Mouse (Mus musculus) heart, embryonic 10.5 days (tissue): ENCODE data around the gene Itm2c. TPM values are rescaled to one million over a fixed set of nuclear protein-coding genes. Genes with fewer than 3 reads are reported as not detected.
A peak's percentile ranks its signal among the peaks of the same experiment; 100 is the strongest.

Experiments
- DNase-seq: peaks from one replicate; pipeline ENCODE4 v3.0.0-alpha.2; 2017; ENCODE audit warnings: low spot score
- H3K27ac ChIP-seq: fragments of 300-500 bp; sonication (generic); 2 replicates; pipeline ENCODE4 v1.5.1; 2016; ENCODE audit warnings: mild to moderate bottlenecking
- H3K27me3 ChIP-seq: fragments of 300-500 bp; sonication (generic); 2 replicates; pipeline ENCODE4 v1.6.1; 2016; ENCODE audit warnings: mild to moderate bottlenecking; ENCODE audit not compliant: poor library complexity, insufficient read depth, severe bottlenecking
- H3K36me3 ChIP-seq: fragments of 300-500 bp; sonication (generic); 2 replicates; pipeline ENCODE4 v1.6.1; 2016; ENCODE audit warnings: mild to moderate bottlenecking, moderate library complexity
- H3K4me1 ChIP-seq: fragments of 300-500 bp; sonication (generic); 2 replicates; pipeline ENCODE4 v1.6.1; 2016; ENCODE audit warnings: mild to moderate bottlenecking
- H3K4me3 ChIP-seq: fragments of 300-500 bp; sonication (generic); 2 replicates; pipeline ENCODE4 v1.5.1; 2016; ENCODE audit warnings: mild to moderate bottlenecking, moderate library complexity
- H3K9me3 ChIP-seq: fragments of 300-500 bp; sonication (generic); 2 replicates; pipeline ENCODE4 v1.6.1; 2016; ENCODE audit warnings: mild to moderate bottlenecking, moderate library complexity
- WGBS: fragments of 180-500 bp; shearing (Covaris S2); methylation state at CpG from one replicate; pipeline ENCODE4 v1.1.7; 2016; 5-methylcytosine and 5-hydroxymethylcytosine counted together
- polyA plus RNA-seq: library from polyadenylated mRNA; unstranded; fragments of >200 nt; fragmentation: Nextera tagmentation; extraction: Ambion mirVana; gene quantifications from 2 replicates; pipeline ENCODE4 v1.2.1, GENCODE M21; 2016

The Itm2c gene
- polyA plus RNA-seq, 1 experiment from 2014 or later = 193 TPM

DNA sequence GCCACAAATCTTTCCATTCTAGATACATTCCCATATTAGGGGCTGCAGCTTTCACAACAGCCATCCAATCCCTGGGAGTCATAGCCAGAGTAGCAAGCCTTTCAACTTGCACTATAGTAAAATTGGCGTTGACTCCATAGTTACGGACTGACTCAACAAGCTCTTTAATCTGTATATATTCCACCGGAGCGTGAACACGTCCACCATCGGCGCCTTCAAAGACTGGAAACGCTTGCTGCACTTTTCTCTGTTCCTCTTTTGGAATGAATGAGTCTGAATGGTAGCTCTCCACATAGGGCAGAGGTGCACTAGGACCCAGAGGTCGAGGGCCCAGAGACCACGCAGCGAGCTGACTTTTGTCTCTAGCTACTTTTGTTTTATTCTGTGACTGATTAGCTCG lies 12.1 kb upstream of the Itm2c start:
- WGBS = 90% methylated on average over 12 of the region's 12 CpGs
- H3K4me1 ChIP-seq = no peaks in the 10 kb centered on the region
- no peak overlapping the region for H3K27ac ChIP-seq
- peaks cover 15% of the 10 kb centered on the region for H3K9me3 ChIP-seq
- H3K27me3 ChIP-seq = no peaks in the 10 kb centered on the region
- no peak for DNase-seq
- H3K4me3 ChIP-seq = no peak overlapping the region
- H3K36me3 ChIP-seq = no peaks in the 10 kb centered on the region; the same call in 1 of the 2 replicates

DNA sequence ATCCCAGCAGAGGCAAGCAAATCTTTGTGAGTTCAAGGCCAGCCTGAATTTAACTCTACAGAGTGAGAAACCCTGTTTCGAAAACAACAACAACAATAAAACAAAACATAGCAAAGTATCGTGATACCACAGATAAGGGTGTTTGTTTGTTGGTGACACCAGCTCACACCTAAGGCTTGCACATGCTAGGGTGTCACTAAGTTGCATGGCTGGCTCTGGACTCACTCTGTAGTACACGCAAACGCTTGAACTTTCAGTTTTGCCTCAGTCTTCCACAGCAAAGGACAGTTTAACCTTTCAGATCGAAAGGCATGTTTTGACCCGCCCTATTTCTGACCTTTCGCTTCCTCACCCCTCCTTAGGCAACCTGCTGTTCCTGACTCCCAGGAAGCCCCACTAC lies 6.9 kb upstream of the Itm2c start:
- Histone ChIP-seq H3K4me3 (no peak overlapping the region), H3K36me3 (no peaks in the 10 kb centered on the region), H3K4me1 (0 out of 2 replicates have a peak, but pooled peaks cover 3% of the 10 kb centered on the region), H3K9me3 (no peaks in the 10 kb centered on the region), H3K27me3 (no peaks in the 10 kb centered on the region), H3K27ac (no peak overlapping the region)
- no peak for DNase-seq
- WGBS = 84% methylated on average over 7 of the region's 7 CpGs

DNA sequence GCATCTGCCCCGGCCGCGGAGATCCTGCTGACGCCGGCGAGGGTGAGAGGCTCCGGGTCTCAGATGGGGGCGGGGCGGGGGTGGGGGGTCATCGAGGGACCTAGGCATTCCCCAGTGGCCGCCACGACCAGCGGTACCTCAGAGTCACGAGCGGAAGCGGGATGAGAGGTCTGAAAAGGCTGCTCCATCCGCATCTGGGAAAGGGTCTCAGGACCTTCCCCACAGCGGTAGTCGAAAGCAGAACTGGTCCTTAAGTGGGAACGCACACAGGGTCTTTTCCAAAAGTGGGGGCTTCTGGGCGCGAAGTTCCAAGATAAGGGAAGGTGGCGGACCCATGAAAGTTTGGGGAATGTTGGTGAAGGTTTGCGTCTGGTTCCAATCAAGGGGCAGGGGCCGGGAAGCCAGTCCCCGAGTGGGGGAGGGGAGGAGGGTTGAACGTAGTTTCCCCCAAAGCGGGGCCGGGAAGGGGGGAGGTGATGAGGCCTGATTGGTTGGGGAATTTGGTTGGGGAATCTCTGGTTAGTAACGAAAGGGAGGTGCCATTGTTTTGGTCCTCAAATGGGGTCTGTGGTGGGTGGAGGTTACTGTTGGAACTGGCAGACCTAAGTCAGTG lies 773 bp downstream of the Itm2c start:
- no peaks in the 10 kb centered on the region for H3K9me3 ChIP-seq
- H3K4me3 ChIP-seq = peak overlapping the region; percentile 92
- DNase-seq = no peak
- H3K27me3 ChIP-seq = no peaks in the 10 kb centered on the region
- no peaks in the 10 kb centered on the region for H3K36me3 ChIP-seq
- H3K4me1 ChIP-seq = peaks cover 56% of the 10 kb centered on the region
- H3K27ac ChIP-seq = peak overlapping the region; percentile 95
- 1% methylated on average over 30 of the region's 30 CpGs for WGBS

DNA sequence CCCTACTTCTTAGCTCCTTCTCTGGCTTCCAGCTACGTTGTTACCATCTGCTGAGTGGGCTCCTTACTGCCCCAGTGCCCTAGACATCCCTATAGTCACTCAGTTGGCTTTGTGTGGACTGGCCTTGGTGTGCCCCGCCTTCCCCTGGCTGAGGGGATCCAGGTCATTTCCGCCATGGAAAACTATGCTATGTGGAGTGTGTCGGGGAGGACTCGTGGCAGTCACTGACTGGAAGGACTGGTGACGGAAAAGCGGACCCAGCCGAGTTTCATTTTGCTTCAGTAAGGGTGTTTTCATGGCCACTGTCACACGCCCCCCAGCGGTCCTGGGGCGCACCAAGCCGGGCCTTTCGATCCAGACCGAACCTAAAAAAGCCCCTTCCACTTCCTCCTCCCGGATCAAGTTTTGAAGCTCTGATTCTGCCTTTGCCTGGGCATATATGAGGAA lies 1.3 kb downstream of the Itm2c start:
- Histone ChIP-seq H3K9me3 (no peaks in the 10 kb centered on the region), H3K27ac (peak overlapping the region; percentile 95), H3K36me3 (no peaks in the 10 kb centered on the region), H3K27me3 (no peaks in the 10 kb centered on the region), H3K4me1 (peaks cover 61% of the 10 kb centered on the region), H3K4me3 (peak overlapping the region; percentile 92)
- DNase-seq = peak; percentile 89
- WGBS = 10% methylated on average over 15 of the region's 15 CpGs

DNA sequence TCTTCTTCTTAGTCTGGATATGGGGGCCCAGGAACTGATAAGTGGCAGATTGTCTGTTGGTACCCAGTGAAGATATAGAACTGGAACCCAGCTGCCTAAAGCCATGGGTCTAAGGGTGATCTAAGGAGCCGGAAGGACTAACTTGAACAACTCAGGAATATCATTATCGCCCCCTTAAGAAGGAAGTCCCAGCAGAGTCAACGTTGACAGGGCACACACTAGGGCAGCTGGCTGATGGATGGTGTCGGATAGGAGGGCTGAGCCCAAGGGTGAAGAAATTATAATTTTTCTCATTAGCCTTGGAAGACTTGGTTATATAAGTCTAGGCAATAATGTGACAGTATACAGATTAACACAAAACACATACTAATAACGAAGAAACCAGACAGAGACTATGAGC lies 2.0 kb downstream of the Itm2c start:
- Histone ChIP-seq H3K27me3 (no peaks in the 10 kb centered on the region), H3K36me3 (no peaks in the 10 kb centered on the region), H3K4me3 (peak overlapping the region; percentile 92), H3K4me1 (peaks cover 68% of the 10 kb centered on the region), H3K9me3 (no peaks in the 10 kb centered on the region), H3K27ac (peak overlapping the region; percentile 95)
- no peak for DNase-seq
- WGBS = 74% methylated on average over 5 of the region's 5 CpGs

DNA sequence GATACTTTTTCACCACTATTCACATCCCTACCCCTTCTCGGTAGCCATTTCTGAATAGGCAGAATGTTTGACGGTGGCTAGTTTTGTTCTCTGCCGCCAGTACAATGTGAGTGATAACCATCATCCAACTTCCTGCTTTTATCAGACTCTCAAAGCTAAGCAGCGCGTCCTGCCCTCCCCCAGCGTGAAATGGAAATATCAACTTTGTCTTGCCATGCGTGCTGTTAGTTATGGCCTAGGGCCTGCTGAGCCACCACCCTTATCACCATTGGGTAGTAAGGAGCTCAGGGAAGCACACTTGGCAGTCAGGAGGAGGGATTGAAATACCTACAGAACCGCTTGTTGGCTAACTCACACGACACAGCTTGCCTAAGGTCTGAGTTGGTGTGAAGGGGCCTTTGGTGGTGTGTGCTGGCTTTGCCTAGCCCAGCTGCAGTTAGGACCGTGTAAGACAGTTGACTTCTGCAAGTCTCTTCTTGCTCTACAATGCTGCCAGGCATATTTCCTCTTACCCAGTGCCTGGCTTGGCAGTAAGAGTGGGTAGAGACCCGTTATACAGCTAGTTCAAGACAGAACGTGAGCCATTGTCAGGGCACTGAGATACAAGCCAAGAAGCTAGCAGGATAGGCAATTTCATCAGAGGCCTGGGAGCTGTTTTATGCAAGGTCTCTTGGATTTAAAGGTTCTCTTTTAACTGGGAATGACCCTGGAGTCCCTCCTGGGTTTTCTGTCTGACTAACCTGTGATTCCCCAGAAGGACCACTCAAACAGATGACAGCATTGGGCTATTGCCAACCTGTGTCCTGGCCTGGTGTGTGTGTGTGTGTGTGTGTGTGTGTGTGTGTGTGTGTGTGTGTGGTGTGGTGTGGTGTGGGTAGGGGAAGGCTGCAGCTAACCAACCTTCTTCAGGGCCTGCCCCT lies 3.0 kb downstream of the Itm2c start:
- DNase-seq = no peak

DNA sequence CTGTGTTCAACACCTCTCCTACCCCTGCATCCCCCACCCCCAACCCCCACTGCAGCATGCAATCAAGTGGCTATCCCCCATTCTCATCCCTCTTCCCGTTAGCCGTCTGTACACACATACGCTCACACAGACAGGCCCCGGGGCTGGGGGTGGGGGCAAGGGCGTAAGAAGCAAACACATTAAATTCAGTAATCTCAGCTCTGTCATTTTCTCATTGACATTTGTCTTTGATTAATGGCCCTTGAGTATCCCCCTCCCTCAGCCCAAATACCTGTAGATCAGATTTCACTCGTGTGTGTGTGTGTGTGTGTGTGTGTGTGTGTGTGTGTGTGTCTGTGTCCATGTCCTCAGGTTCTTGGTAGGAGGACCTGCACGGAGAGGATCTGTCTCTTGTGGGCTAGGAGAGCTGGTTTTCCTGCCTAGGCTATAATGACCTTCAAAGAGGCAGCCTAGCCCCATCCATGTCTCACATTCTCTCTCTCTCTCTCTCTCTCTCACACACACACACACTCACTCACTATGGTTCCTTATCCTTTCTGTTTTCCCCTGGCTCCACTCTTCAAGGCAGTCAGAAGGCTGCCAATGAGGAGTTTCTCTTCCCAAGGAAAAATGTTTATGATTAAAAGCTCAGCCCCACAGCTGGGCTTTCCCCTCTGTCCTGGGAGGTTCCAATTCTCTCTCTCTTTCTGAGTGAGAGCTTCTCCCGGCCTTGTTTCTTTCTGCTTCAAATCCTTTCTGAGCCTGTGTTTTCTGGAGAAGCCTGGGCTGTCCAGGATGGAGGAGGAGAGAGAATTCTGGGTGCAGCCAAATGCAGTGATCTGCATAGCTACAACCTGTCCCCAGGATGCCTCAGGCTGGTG lies 4.0 kb downstream of the Itm2c start:
- Histone ChIP-seq H3K27ac (peak overlapping the region; percentile 69), H3K27me3 (no peaks in the 10 kb centered on the region), H3K36me3 (peaks cover 4% of the 10 kb centered on the region), H3K4me1 (peaks cover 88% of the 10 kb centered on the region), H3K4me3 (peak overlapping the region; percentile 33; the same call in 1 of the 2 replicates), H3K9me3 (no peaks in the 10 kb centered on the region)
- no peak for DNase-seq
- WGBS = 43% methylated on average over 8 of the region's 8 CpGs

More for the DNA sequence above, 3.0 kb downstream of the Itm2c start:
- Histone ChIP-seq H3K4me3 (peak overlapping the region; percentile 92; the same call in 1 of the 2 replicates), H3K36me3 (no peaks in the 10 kb centered on the region), H3K27ac (peak overlapping the region; percentile 69), H3K4me1 (peaks cover 77% of the 10 kb centered on the region), H3K27me3 (no peaks in the 10 kb centered on the region), H3K9me3 (no peaks in the 10 kb centered on the region)
- WGBS = 52% methylated on average over 12 of the region's 12 CpGs

DNA sequence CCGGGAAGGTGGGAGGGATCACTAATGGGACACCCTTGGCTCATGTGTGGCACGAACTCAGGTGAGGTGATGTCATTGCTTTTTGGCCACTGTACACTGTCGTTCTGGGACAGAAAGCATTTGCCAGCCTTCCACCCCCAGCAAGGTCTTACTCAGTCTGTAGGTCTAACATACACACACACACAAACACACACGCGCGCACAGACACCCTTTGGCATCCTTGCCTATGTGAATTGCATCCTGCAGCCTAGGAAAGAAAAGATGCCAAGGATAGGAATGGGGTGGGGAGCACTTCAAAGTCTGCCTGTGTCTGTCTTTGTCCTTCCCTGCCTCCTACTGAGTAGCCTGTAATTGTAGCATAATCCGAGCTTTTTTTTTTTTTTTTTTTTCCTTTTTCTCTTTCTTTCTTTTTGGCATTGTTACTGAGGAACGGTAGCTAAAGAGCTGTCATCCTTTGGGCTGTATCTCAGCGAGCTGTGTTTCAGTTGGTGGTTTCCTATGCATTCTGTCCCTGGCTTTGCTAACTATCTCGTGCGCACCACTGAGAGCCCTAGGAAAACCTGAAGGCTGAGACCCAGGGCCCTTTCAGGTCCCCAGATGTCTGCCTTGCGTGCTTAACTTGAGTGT lies 4.8 kb downstream of the Itm2c start:
- no peaks in the 10 kb centered on the region for H3K27me3 ChIP-seq
- DNase-seq = no peak
- H3K27ac ChIP-seq = peak overlapping the region; percentile 69
- H3K4me1 ChIP-seq = peaks cover 85% of the 10 kb centered on the region
- H3K9me3 ChIP-seq = no peaks in the 10 kb centered on the region
- H3K36me3 ChIP-seq = peaks cover 11% of the 10 kb centered on the region
- peak overlapping the region; percentile 12; the same call in 1 of the 2 replicates for H3K4me3 ChIP-seq
- WGBS = 56% methylated on average over 12 of the region's 12 CpGs

DNA sequence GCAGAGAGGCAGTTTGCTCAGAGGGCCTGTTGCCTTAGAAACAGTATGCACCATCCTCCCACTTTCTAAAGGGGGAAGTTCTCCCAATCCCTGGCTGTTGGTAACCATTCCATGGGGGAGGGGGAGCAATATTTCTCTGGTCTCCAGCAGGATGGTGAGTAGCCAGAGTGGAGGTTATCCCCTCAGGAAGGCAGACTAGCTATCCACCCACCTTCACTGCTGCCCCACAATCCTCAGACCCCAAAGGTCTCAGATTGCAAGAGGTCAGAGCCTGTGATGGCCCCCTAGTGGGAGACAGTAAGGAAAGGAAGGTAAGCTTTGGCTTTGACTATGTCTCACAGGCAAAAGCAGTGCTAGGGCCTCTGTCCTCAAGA lies 5.3 kb downstream of the Itm2c start:
- Histone ChIP-seq H3K27ac (0 out of 2 replicates have a peak overlapping the region, but pooled peaks have one; percentile 42), H3K36me3 (peaks cover 16% of the 10 kb centered on the region), H3K9me3 (no peaks in the 10 kb centered on the region), H3K4me3 (no peak overlapping the region), H3K27me3 (no peaks in the 10 kb centered on the region), H3K4me1 (peaks cover 85% of the 10 kb centered on the region)
- DNase-seq = no peak

DNA sequence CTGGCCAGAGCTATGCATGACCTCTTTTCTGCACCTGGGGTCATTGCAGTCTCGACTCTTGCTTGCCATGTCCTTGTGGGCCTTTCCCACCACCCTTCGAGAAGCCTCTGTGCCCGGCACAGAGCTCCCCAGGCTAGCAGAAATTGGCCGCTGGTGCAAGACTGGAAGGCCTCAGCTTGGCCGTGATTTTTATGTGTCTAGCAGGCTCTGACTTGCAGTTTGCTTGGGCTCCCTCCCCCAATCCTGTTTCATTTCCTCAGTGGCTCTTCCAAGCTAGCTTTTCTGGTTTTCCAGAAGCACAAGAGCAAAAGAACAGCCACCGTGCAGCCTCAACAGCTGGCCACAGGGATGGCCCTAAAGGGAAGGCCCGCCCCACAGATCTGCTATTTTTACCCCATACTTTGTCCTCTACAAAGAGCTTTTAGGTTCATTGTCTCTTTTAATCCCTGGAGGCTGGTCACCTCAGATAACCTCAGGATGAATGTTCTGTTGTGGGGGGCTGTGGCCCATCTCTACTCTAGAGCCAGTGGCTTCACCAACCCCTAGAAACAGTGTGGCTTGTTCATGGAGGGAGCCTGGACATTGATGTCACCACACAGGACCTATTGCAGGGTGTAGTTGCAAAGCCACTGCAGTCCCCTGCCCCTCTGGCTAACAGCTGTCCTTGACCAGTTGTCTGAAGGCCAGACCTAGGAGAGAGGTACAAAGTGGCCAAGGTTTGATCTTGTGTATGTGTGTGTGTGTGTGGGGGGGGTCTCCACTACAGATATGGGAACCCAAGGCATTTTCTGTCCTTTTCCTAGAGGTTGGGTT lies 6.6 kb downstream of the Itm2c start:
- Histone ChIP-seq H3K27me3 (no peaks in the 10 kb centered on the region), H3K9me3 (no peaks in the 10 kb centered on the region), H3K4me3 (peak overlapping the region; percentile 8), H3K27ac (peak overlapping the region; percentile 70; the same call in 1 of the 2 replicates), H3K4me1 (peaks cover 86% of the 10 kb centered on the region), H3K36me3 (peaks cover 29% of the 10 kb centered on the region)
- 56% methylated on average over 7 of the region's 7 CpGs for WGBS
- peak; percentile 64 for DNase-seq

DNA sequence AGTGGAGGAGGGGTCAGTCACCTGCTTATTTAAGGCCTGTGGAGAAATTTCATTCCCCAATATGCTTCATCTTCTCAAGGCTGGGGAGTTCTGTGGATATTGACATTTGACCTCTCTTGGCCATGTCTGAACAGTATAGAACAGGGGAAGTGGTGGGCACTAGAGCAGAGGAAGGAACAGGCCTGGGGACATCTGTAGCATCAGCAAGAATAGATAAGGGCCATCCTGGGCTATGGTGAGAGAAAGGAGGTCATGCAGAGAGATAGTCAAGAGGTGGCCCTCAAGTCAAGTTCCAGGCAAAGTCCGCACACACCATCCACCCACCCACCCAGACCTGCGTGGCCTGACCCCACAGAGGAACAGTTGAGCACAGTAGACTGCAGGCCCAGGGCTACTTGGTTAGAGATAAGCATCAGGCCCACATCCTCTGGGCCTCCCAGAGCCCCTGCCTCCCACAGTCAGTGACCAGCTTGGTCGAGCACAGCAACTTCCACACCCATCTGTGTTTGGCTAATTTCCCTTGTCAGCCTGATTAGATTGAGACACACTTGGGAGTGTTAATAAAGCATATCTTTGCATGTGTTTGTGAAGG lies 7.5 kb downstream of the Itm2c start:
- Histone ChIP-seq H3K9me3 (no peaks in the 10 kb centered on the region), H3K27me3 (no peaks in the 10 kb centered on the region), H3K27ac (peak overlapping the region; percentile 70; the same call in 1 of the 2 replicates), H3K4me3 (no peak overlapping the region; the same call in 1 of the 2 replicates), H3K36me3 (peaks cover 38% of the 10 kb centered on the region), H3K4me1 (peaks cover 86% of the 10 kb centered on the region)
- DNase-seq = peak; percentile 80
- WGBS = 40% methylated on average over 3 of the region's 3 CpGs
